Mouse (Mus musculus): ENCODE data around the gene Jun. TPM values are rescaled to one million over a fixed set of nuclear protein-coding genes. Genes with fewer than 3 reads are reported as not detected.

The Jun gene
- polyA plus RNA-seq (2012; rRNA removed) = 16.9 and 18.9 TPM in 2 replicates

- under 1% methylated on average over 68 of the region's 68 CpGs for WGBS
- H3K4me3 ChIP-seq (ENCODE audit: insufficient read depth, low read depth, low read length) = peak within 1 kb of the TSS; percentile 75
- TF ChIP-seq POLR2A (IDR thresholded peaks at IDR 0.05; ENCODE audit: low read depth, low read length) = peak; percentile 100
- TF ChIP-seq CTCF (conservative IDR thresholded peaks at IDR 0.05; ENCODE audit: insufficient read depth, insufficient read length, low read depth, low read length) = no peak
- no peaks in the 10 kb centered on the region for H3K36me3 ChIP-seq (ENCODE audit: control insufficient read depth, insufficient read depth, low read length)
- no peaks in the 10 kb centered on the region for H3K27me3 ChIP-seq (replicated peaks; ENCODE audit: control insufficient read depth, insufficient read depth, low read length)
- H3K4me1 ChIP-seq (ENCODE audit: control insufficient read depth, insufficient read depth, low read length) = peaks cover 2% of the 10 kb centered on the region; the same call in 1 of the 2 replicates
- peak; percentile 100 for DNase-seq
- H3K27ac ChIP-seq (ENCODE audit: insufficient read depth, low read depth, low read length) = peak within 1 kb of the TSS; percentile 96
These were observed at the start of gene Jun for GRCm38 (mm10) chr4:95052025-95052899. TSS of gene Jun (minus strand) at chr4:95052222.

- no peak overlapping the region for H3K4me3 ChIP-seq (ENCODE audit: insufficient read depth, low read depth, low read length)
- 94% methylated on average over 7 of the region's 7 CpGs for WGBS
- H3K36me3 ChIP-seq (ENCODE audit: control insufficient read depth, insufficient read depth, low read length) = no peaks in the 10 kb centered on the region
- no peak overlapping the region for H3K27ac ChIP-seq (ENCODE audit: insufficient read depth, low read depth, low read length)
- H3K4me1 ChIP-seq (ENCODE audit: control insufficient read depth, insufficient read depth, low read length) = peaks cover 5% of the 10 kb centered on the region; the same call in 1 of the 2 replicates
- H3K27me3 ChIP-seq (replicated peaks; ENCODE audit: control insufficient read depth, insufficient read depth, low read length) = no peaks in the 10 kb centered on the region
- TF ChIP-seq CTCF (conservative IDR thresholded peaks at IDR 0.05; ENCODE audit: insufficient read depth, insufficient read length, low read depth, low read length) (no peak), POLR2A (IDR thresholded peaks at IDR 0.05; ENCODE audit: low read depth, low read length) (no peak)
- no peak for DNase-seq
These were observed 49.7 kb upstream of the Jun start for GRCm38 (mm10) chr4:95101684-95102083.

GRCm38 (mm10) chr4:95100694-95101093 lies 48.7 kb upstream of the Jun start:
- Histone ChIP-seq H3K27ac (ENCODE audit: insufficient read depth, low read depth, low read length) (no peak overlapping the region), H3K4me3 (ENCODE audit: insufficient read depth, low read depth, low read length) (no peak overlapping the region), H3K4me1 (ENCODE audit: control insufficient read depth, insufficient read depth, low read length) (no peaks in the 10 kb centered on the region), H3K27me3 (replicated peaks; ENCODE audit: control insufficient read depth, insufficient read depth, low read length) (no peaks in the 10 kb centered on the region), H3K36me3 (ENCODE audit: control insufficient read depth, insufficient read depth, low read length) (no peaks in the 10 kb centered on the region)
- no peak for TF ChIP-seq POLR2A (IDR thresholded peaks at IDR 0.05; ENCODE audit: low read depth, low read length)
- TF ChIP-seq CTCF (conservative IDR thresholded peaks at IDR 0.05; ENCODE audit: insufficient read depth, insufficient read length, low read depth, low read length) = no peak
- DNase-seq = no peak

GRCm38 (mm10) chr4:95099373-95099772 lies 47.4 kb upstream of the Jun start:
- no peak overlapping the region for H3K27ac ChIP-seq (ENCODE audit: insufficient read depth, low read depth, low read length)
- TF ChIP-seq POLR2A (IDR thresholded peaks at IDR 0.05; ENCODE audit: low read depth, low read length) (no peak), CTCF (conservative IDR thresholded peaks at IDR 0.05; ENCODE audit: insufficient read depth, insufficient read length, low read depth, low read length) (no peak)
- DNase-seq = no peak
- no peaks in the 10 kb centered on the region for H3K27me3 ChIP-seq (replicated peaks; ENCODE audit: control insufficient read depth, insufficient read depth, low read length)
- H3K4me1 ChIP-seq (ENCODE audit: control insufficient read depth, insufficient read depth, low read length) = no peaks in the 10 kb centered on the region
- H3K36me3 ChIP-seq (ENCODE audit: control insufficient read depth, insufficient read depth, low read length) = no peaks in the 10 kb centered on the region
- WGBS = 83% methylated on average over 7 of the region's 7 CpGs
- no peak overlapping the region for H3K4me3 ChIP-seq (ENCODE audit: insufficient read depth, low read depth, low read length)

- no peak for TF ChIP-seq CTCF (conservative IDR thresholded peaks at IDR 0.05; ENCODE audit: insufficient read depth, insufficient read length, low read depth, low read length)
- TF ChIP-seq POLR2A (IDR thresholded peaks at IDR 0.05; ENCODE audit: low read depth, low read length) = no peak
- 0 out of 2 replicates have a peak, but pooled peaks cover 2% of the 10 kb centered on the region for H3K4me1 ChIP-seq (ENCODE audit: control insufficient read depth, insufficient read depth, low read length)
- WGBS = 78% methylated on average over 5 of the region's 5 CpGs
- H3K4me3 ChIP-seq (ENCODE audit: insufficient read depth, low read depth, low read length) = no peak overlapping the region
- H3K27me3 ChIP-seq (replicated peaks; ENCODE audit: control insufficient read depth, insufficient read depth, low read length) = no peaks in the 10 kb centered on the region
- no peak overlapping the region for H3K27ac ChIP-seq (ENCODE audit: insufficient read depth, low read depth, low read length)
- H3K36me3 ChIP-seq (ENCODE audit: control insufficient read depth, insufficient read depth, low read length) = no peaks in the 10 kb centered on the region
- no peak for DNase-seq
These were observed 46.7 kb upstream of the Jun start for GRCm38 (mm10) chr4:95098722-95099097.

- H3K36me3 ChIP-seq (ENCODE audit: control insufficient read depth, insufficient read depth, low read length) = no peaks in the 10 kb centered on the region
- no peak for TF ChIP-seq POLR2A (IDR thresholded peaks at IDR 0.05; ENCODE audit: low read depth, low read length)
- TF ChIP-seq CTCF (conservative IDR thresholded peaks at IDR 0.05; ENCODE audit: insufficient read depth, insufficient read length, low read depth, low read length) = no peak
- 0 out of 2 replicates have a peak, but pooled peaks cover 3% of the 10 kb centered on the region for H3K4me1 ChIP-seq (ENCODE audit: control insufficient read depth, insufficient read depth, low read length)
- WGBS = 87% methylated on average over 10 of the region's 10 CpGs
- H3K27me3 ChIP-seq (replicated peaks; ENCODE audit: control insufficient read depth, insufficient read depth, low read length) = no peaks in the 10 kb centered on the region
- DNase-seq = no peak
- no peak overlapping the region for H3K4me3 ChIP-seq (ENCODE audit: insufficient read depth, low read depth, low read length)
- H3K27ac ChIP-seq (ENCODE audit: insufficient read depth, low read depth, low read length) = no peak overlapping the region
These were observed 46.1 kb upstream of the Jun start for GRCm38 (mm10) chr4:95097942-95098721.

- no peak overlapping the region for H3K4me3 ChIP-seq (ENCODE audit: insufficient read depth, low read depth, low read length)
- no peaks in the 10 kb centered on the region for H3K36me3 ChIP-seq (ENCODE audit: control insufficient read depth, insufficient read depth, low read length)
- 90% methylated on average over 2 of the region's 2 CpGs for WGBS
- no peak for DNase-seq
- TF ChIP-seq POLR2A (IDR thresholded peaks at IDR 0.05; ENCODE audit: low read depth, low read length) = no peak
- TF ChIP-seq CTCF (conservative IDR thresholded peaks at IDR 0.05; ENCODE audit: insufficient read depth, insufficient read length, low read depth, low read length) = no peak
- H3K27ac ChIP-seq (ENCODE audit: insufficient read depth, low read depth, low read length) = no peak overlapping the region
- H3K4me1 ChIP-seq (ENCODE audit: control insufficient read depth, insufficient read depth, low read length) = 0 out of 2 replicates have a peak, but pooled peaks cover 3% of the 10 kb centered on the region
- no peaks in the 10 kb centered on the region for H3K27me3 ChIP-seq (replicated peaks; ENCODE audit: control insufficient read depth, insufficient read depth, low read length)
These were observed 44.7 kb upstream of the Jun start for GRCm38 (mm10) chr4:95096731-95097130.

All from kidney, adult 2 months (tissue).